Mouse (Mus musculus) adrenal gland, postnatal 4 days (tissue): ENCODE results near the gene N4bp1. TPM values are rescaled to one million over a fixed set of nuclear protein-coding genes. Genes with fewer than 3 reads are reported as not detected.

ENCODE experiments used
- DNase-seq, 2 experiments: peaks; one replicate each; pipeline ENCODE4 v3.0.0; 2021 to 2022; ENCODE audit warnings: low spot score in 2 of 2, mixed read lengths in 2 of 2
- total RNA-seq, 2 experiments: library from RNA; stranded (reverse); gene quantifications; 2 replicates each; pipeline ENCODE4 v1.2.3; 2021

Gene N4bp1
- total RNA-seq, 2 experiments from 2014 or later = 37.1 to 37.4 TPM

- DNase-seq = no peak
Observed at GRCm38 (mm10) chr8:86826538-86826937, 58.5 kb downstream of the N4bp1 start.

GRCm38 (mm10) chr8:86825674-86826448 lies 59.2 kb downstream of the N4bp1 start:
- no peak for DNase-seq

- no peak for DNase-seq
Observed at GRCm38 (mm10) chr8:86824735-86825134, 60.3 kb downstream of the N4bp1 start.

GRCm38 (mm10) chr8:86820756-86821201 lies 64.3 kb downstream of the N4bp1 start:
- DNase-seq = peak in 1 of 2 experiments; percentile 31

- no peak for DNase-seq
Observed at GRCm38 (mm10) chr8:86820186-86820755, 64.8 kb downstream of the N4bp1 start.

- no peak for DNase-seq
Observed at GRCm38 (mm10) chr8:86819426-86819825, 65.6 kb downstream of the N4bp1 start.

GRCm38 (mm10) chr8:86808990-86809960 lies 75.8 kb downstream of the N4bp1 start:
- no peak for DNase-seq

- DNase-seq = no peak
Observed at GRCm38 (mm10) chr8:86808239-86808638, 76.8 kb downstream of the N4bp1 start.

GRCm38 (mm10) chr8:86801988-86802387 lies 83.1 kb downstream of the N4bp1 start:
- DNase-seq = no peak

GRCm38 (mm10) chr8:86800966-86801365 lies 84.1 kb downstream of the N4bp1 start:
- no peak for DNase-seq

GRCm38 (mm10) chr8:86798141-86798540 lies 86.9 kb downstream of the N4bp1 start:
- DNase-seq = no peak

- DNase-seq = no peak
Observed at GRCm38 (mm10) chr8:86797705-86798104, 87.4 kb downstream of the N4bp1 start.

GRCm38 (mm10) chr8:86794716-86795115 lies 90.3 kb downstream of the N4bp1 start:
- no peak for DNase-seq

- DNase-seq = no peak
Observed at GRCm38 (mm10) chr8:86791542-86791941, 93.5 kb downstream of the N4bp1 start.

- no peak for DNase-seq
Observed at GRCm38 (mm10) chr8:86789576-86789975, 95.5 kb downstream of the N4bp1 start.

GRCm38 (mm10) chr8:86787891-86788420 lies 97.1 kb downstream of the N4bp1 start:
- DNase-seq = no peak

- DNase-seq = no peak
Observed at GRCm38 (mm10) chr8:86786498-86786897, 98.6 kb downstream of the N4bp1 start.

- no peak for DNase-seq
Observed at GRCm38 (mm10) chr8:86781094-86781493, 104.0 kb downstream of the N4bp1 start.

- DNase-seq = no peak
Observed at GRCm38 (mm10) chr8:86779207-86779606, 105.9 kb downstream of the N4bp1 start.

- DNase-seq = no peak
Observed at GRCm38 (mm10) chr8:86769945-86770715, 114.9 kb downstream of the N4bp1 start.
